Mouse (Mus musculus): ENCODE measurements around the gene Mybphl. TPM values are rescaled to one million over a fixed set of nuclear protein-coding genes. Genes with fewer than 3 reads are reported as not detected.
A peak's percentile ranks its signal among the peaks of the same experiment; 100 is the strongest.

Mybphl gene
- polyA plus RNA-seq (2015; fragmentation: Nextera tagmentation; extraction: Ambion mirVana), result not detected in 2 replicates

- ATAC-seq (replicated peaks), result no peak
- Histone ChIP-seq H3K9me3 (no peaks in the 10 kb centered on the region), H3K4me2 (replicated peaks) (no peak within 1 kb of the TSS), H3K36me3 (no peaks in the 10 kb centered on the region), H3K4me1 (peaks cover 12% of the 10 kb centered on the region), H3K27me3 (no peaks in the 10 kb centered on the region), H3K9ac (replicated peaks) (no peak within 1 kb of the TSS), H3K27ac (replicated peaks) (peak within 1 kb of the TSS; percentile 9), H3K4me3 (no peak within 1 kb of the TSS)
- WGBS, result 82% methylated on average over 9 of the region's 9 CpGs
These were observed at the start of gene Mybphl for GRCm38 (mm10) chr3:108364270-108364995. Gene Mybphl (plus strand): TSS chr3:108364911.

DNA sequence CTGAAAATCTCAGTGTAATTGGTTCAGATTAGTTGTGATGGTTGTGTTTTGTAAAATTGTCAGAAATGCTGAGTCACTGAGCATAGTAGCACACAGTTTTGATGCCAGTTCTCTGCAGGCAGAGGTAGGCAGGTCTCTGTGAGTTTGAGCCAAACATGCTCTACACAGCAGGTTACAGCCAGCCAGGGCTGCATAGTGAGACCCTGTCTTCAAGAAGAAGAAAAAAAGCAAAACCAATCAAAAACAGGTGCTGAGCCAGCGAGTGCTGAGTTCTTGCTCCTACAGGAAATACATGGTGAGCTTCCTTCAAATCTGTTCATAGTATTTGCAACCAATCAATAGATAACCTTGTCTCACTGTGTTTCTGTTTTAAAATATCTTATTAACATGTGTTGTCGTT is 46.2 kb upstream of the Mybphl start:
- H3K4me1 ChIP-seq, result peaks cover 22% of the 10 kb centered on the region
- no peak for ATAC-seq (replicated peaks)
- H3K27ac ChIP-seq (replicated peaks), result 0 out of 2 replicates have a peak overlapping the region, but pooled peaks have one; percentile 1
- H3K9me3 ChIP-seq, result no peaks in the 10 kb centered on the region
- H3K4me2 ChIP-seq (replicated peaks), result no peak overlapping the region
- WGBS, result 66% methylated on average over 2 of the region's 2 CpGs
- H3K9ac ChIP-seq (replicated peaks), result no peak overlapping the region
- H3K36me3 ChIP-seq, result 0 out of 2 replicates have a peak, but pooled peaks cover 3% of the 10 kb centered on the region
- no peaks in the 10 kb centered on the region for H3K27me3 ChIP-seq
- H3K4me3 ChIP-seq, result no peak overlapping the region

DNA sequence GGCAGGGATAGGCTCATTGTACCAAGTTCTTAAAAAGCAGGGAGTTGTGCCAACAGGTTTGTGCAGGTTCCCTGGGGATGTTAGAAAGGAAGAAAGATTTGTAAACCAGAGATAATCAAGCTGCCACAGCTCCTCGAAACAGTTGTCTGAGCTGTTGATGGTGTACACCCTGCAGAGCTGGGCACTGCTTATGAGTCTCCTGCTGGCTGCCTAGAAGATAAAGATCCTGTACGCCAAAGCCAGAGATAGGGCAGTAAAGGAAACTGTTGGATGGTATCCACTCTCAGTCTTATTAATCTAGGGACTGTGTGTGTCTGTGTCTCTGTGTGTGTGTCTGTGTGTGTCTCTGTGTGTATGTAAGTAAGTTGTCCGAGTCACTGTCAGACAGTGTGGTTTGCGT is 43.0 kb upstream of the Mybphl start:
- no peak overlapping the region for H3K4me3 ChIP-seq
- 73% methylated on average over 4 of the region's 4 CpGs for WGBS
- ATAC-seq (replicated peaks), result no peak

GRCm38 (mm10) chr3:108322136-108322535 is 42.6 kb upstream of the Mybphl start:
- Histone ChIP-seq H3K9me3 (no peaks in the 10 kb centered on the region), H3K27me3 (no peaks in the 10 kb centered on the region), H3K4me2 (replicated peaks) (no peak overlapping the region), H3K36me3 (peaks cover 15% of the 10 kb centered on the region; the same call in 1 of the 2 replicates), H3K4me1 (peaks cover 37% of the 10 kb centered on the region), H3K27ac (replicated peaks) (no peak overlapping the region), H3K4me3 (no peak overlapping the region), H3K9ac (replicated peaks) (no peak overlapping the region)
- no peak for ATAC-seq (replicated peaks)
- WGBS, result 80% methylated on average over 4 of the region's 4 CpGs

More for the DNA sequence above, 43.0 kb upstream of the Mybphl start:
- peaks cover 32% of the 10 kb centered on the region for H3K4me1 ChIP-seq
- H3K27ac ChIP-seq (replicated peaks), result no peak overlapping the region
- no peak overlapping the region for H3K4me2 ChIP-seq (replicated peaks)
- peaks cover 14% of the 10 kb centered on the region; the same call in 1 of the 2 replicates for H3K36me3 ChIP-seq
- no peak overlapping the region for H3K9ac ChIP-seq (replicated peaks)
- H3K9me3 ChIP-seq, result no peaks in the 10 kb centered on the region
- H3K27me3 ChIP-seq, result no peaks in the 10 kb centered on the region

- Histone ChIP-seq H3K4me2 (replicated peaks) (no peak overlapping the region), H3K27me3 (no peaks in the 10 kb centered on the region), H3K4me3 (no peak overlapping the region), H3K9ac (replicated peaks) (no peak overlapping the region), H3K27ac (replicated peaks) (no peak overlapping the region), H3K36me3 (peaks cover 15% of the 10 kb centered on the region; the same call in 1 of the 2 replicates), H3K9me3 (no peaks in the 10 kb centered on the region), H3K4me1 (peaks cover 45% of the 10 kb centered on the region)
- ATAC-seq (replicated peaks), result no peak
- WGBS, result 87% methylated on average over 3 of the region's 3 CpGs
These were observed 41.7 kb upstream of the Mybphl start for GRCm38 (mm10) chr3:108322962-108323361.

- Histone ChIP-seq H3K27me3 (no peaks in the 10 kb centered on the region), H3K36me3 (peaks cover 23% of the 10 kb centered on the region; the same call in 1 of the 2 replicates), H3K4me1 (peaks cover 44% of the 10 kb centered on the region), H3K27ac (replicated peaks) (peak overlapping the region; percentile 70), H3K9ac (replicated peaks) (no peak overlapping the region), H3K9me3 (no peaks in the 10 kb centered on the region), H3K4me2 (replicated peaks) (no peak overlapping the region), H3K4me3 (no peak overlapping the region)
- no peak for ATAC-seq (replicated peaks)
- WGBS, result 74% methylated on average over 4 of the region's 4 CpGs
These were observed 39.9 kb upstream of the Mybphl start for GRCm38 (mm10) chr3:108324837-108325236.

GRCm38 (mm10) chr3:108325521-108325920 is 39.2 kb upstream of the Mybphl start:
- H3K36me3 ChIP-seq, result peaks cover 28% of the 10 kb centered on the region; the same call in 1 of the 2 replicates
- peaks cover 43% of the 10 kb centered on the region for H3K4me1 ChIP-seq
- no peak overlapping the region for H3K4me2 ChIP-seq (replicated peaks)
- no peak overlapping the region for H3K9ac ChIP-seq (replicated peaks)
- H3K27me3 ChIP-seq, result no peaks in the 10 kb centered on the region
- peak overlapping the region; percentile 70 for H3K27ac ChIP-seq (replicated peaks)
- H3K4me3 ChIP-seq, result no peak overlapping the region
- WGBS, result 88% methylated on average over 9 of the region's 9 CpGs
- H3K9me3 ChIP-seq, result no peaks in the 10 kb centered on the region
- no peak for ATAC-seq (replicated peaks)

DNA sequence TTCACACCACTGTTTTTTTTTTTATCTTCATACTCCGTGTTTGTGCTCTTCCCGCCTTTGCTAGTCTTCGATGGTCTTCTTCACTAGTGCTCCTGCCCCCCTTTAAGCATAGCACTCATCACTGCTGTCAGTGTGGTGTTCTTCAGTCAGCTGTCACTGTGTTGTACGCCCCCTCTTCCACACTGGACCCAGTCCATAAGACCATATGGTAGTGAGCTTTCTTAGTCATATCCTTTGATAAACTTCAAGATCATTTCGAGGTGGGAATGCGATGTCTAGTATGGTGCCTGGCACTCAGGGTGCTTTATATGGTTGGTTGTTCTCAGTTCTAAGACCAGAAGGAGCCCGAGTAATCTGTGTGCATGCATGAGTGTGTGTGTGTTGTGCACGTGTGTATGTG is 37.4 kb upstream of the Mybphl start:
- peak overlapping the region; percentile 91 for H3K27ac ChIP-seq (replicated peaks)
- no peaks in the 10 kb centered on the region for H3K9me3 ChIP-seq
- peaks cover 40% of the 10 kb centered on the region for H3K36me3 ChIP-seq
- H3K4me3 ChIP-seq, result no peak overlapping the region
- H3K9ac ChIP-seq (replicated peaks), result no peak overlapping the region
- WGBS, result 66% methylated on average over 8 of the region's 8 CpGs
- no peak overlapping the region for H3K4me2 ChIP-seq (replicated peaks)
- peaks cover 34% of the 10 kb centered on the region for H3K4me1 ChIP-seq
- no peaks in the 10 kb centered on the region for H3K27me3 ChIP-seq
- ATAC-seq (replicated peaks), result peak; percentile 65

GRCm38 (mm10) chr3:108327916-108328315 is 36.8 kb upstream of the Mybphl start:
- H3K4me3 ChIP-seq, result no peak overlapping the region
- H3K4me2 ChIP-seq (replicated peaks), result no peak overlapping the region
- H3K9ac ChIP-seq (replicated peaks), result 0 out of 2 replicates have a peak overlapping the region, but pooled peaks have one; percentile 8
- WGBS, result 55% methylated on average over 3 of the region's 3 CpGs
- no peaks in the 10 kb centered on the region for H3K27me3 ChIP-seq
- H3K36me3 ChIP-seq, result peaks cover 47% of the 10 kb centered on the region
- no peaks in the 10 kb centered on the region for H3K9me3 ChIP-seq
- ATAC-seq (replicated peaks), result peak; percentile 62
- peaks cover 34% of the 10 kb centered on the region for H3K4me1 ChIP-seq
- H3K27ac ChIP-seq (replicated peaks), result peak overlapping the region; percentile 91

GRCm38 (mm10) chr3:108328441-108328841 is 36.3 kb upstream of the Mybphl start:
- H3K4me1 ChIP-seq, result peaks cover 34% of the 10 kb centered on the region
- ATAC-seq (replicated peaks), result peak; percentile 81
- no peak overlapping the region for H3K4me3 ChIP-seq
- H3K36me3 ChIP-seq, result peaks cover 50% of the 10 kb centered on the region
- WGBS, result 23% methylated on average over 9 of the region's 9 CpGs
- H3K4me2 ChIP-seq (replicated peaks), result no peak overlapping the region
- H3K9ac ChIP-seq (replicated peaks), result 0 out of 2 replicates have a peak overlapping the region, but pooled peaks have one; percentile 8
- H3K9me3 ChIP-seq, result no peaks in the 10 kb centered on the region
- peak overlapping the region; percentile 91 for H3K27ac ChIP-seq (replicated peaks)
- no peaks in the 10 kb centered on the region for H3K27me3 ChIP-seq

DNA sequence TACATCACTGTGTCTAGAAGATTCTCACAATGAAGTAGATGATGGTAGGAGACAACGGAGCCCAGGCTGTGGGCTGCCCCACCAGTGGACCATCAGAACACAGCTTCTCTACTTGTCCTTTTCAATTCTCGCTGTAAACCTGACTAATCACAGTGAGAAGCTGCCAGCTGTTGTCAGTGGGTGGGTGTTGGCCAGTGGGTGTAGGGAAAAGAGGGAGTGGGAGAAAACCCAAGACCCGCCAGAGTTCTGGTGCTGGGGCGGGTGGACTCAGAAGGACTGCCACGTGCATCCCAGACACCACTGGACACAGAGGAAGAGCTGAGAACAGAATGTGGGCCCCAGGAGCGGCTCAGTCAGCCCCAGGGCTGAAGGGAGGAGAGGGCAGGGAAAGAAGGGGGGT is 33.9 kb upstream of the Mybphl start:
- Histone ChIP-seq H3K4me1 (peaks cover 27% of the 10 kb centered on the region), H3K27me3 (no peaks in the 10 kb centered on the region), H3K4me2 (replicated peaks) (no peak overlapping the region), H3K4me3 (no peak overlapping the region), H3K27ac (replicated peaks) (no peak overlapping the region), H3K9me3 (no peaks in the 10 kb centered on the region), H3K9ac (replicated peaks) (no peak overlapping the region), H3K36me3 (peaks cover 64% of the 10 kb centered on the region)
- WGBS, result 97% methylated on average over 6 of the region's 6 CpGs
- ATAC-seq (replicated peaks), result no peak

DNA sequence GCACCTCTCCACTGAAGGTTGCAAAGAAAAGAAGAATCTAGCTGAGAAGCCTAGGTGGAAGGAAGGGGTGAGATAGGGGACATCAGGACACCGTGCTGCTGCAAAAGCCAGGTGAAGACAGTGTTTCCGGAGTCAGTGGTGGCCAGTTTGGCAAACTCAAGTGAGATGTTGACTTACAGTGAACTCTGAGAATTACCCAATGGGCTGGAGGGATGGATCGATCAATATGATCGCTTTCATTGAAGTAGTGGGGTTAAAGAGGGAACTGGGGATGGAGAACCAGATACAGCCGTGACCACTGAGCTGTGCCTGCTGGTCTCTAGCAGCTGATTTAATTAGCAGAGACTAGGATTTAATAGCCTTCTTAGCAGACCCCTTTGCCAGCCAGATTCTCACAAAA is 27.8 kb upstream of the Mybphl start:
- no peak overlapping the region for H3K27ac ChIP-seq (replicated peaks)
- no peaks in the 10 kb centered on the region for H3K9me3 ChIP-seq
- H3K36me3 ChIP-seq, result peaks cover 89% of the 10 kb centered on the region
- no peak overlapping the region for H3K4me3 ChIP-seq
- H3K27me3 ChIP-seq, result no peaks in the 10 kb centered on the region
- no peak overlapping the region for H3K4me2 ChIP-seq (replicated peaks)
- no peak for ATAC-seq (replicated peaks)
- 92% methylated on average over 5 of the region's 5 CpGs for WGBS
- no peaks in the 10 kb centered on the region for H3K4me1 ChIP-seq
- no peak overlapping the region for H3K9ac ChIP-seq (replicated peaks)
